Mouse (Mus musculus): ENCODE data around the gene Mettl9. TPM values are rescaled to one million over a fixed set of nuclear protein-coding genes. Genes with fewer than 3 reads are reported as not detected.

Mettl9 gene
- total and polyA plus RNA-seq, 3 experiments, result 33.4 to 80.4 (median 73.3) TPM

- Histone ChIP-seq H3K36me3 (ENCODE audit: control insufficient read depth in 1 of 2, insufficient read depth in 2 of 2, low read length in 2 of 2) (peaks cover 0 to 7% of the 10 kb centered on the region in 2 experiments; a peak in 2 of 4 replicates), H3K27ac (ENCODE audit: control insufficient read depth, low read depth, low read length) (no peak overlapping the region)
- TF ChIP-seq USF1 (IDR thresholded peaks at IDR 0.05; ENCODE audit: low read depth, low read length), result no peak
Measured at GRCm38 (mm10) chr7:121071276-121071675, 37.0 kb downstream of the Mettl9 start.

DNA sequence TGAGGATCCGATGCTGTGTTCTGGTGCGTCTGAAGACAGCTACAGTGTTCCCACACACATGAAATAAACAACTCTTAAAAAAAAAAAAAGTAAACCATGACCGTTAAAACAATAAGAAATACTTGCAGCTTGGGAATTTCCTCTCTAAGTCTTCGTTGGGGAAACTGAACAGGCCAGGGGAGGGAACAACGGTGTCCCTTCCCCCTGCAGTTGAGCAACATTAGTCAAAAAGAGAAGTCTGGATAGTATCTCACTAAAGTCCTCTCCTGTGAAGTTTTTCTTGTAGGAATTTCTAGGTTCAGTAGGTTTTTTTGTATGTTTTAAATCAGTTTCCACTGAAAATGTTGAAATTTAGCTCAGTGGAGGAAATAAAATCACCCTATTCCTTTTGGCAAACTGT, 38.3 kb downstream of the Mettl9 start:
- no peak overlapping the region for H3K9ac ChIP-seq (ENCODE audit: control insufficient read depth, low read depth, low read length, poor library complexity, severe bottlenecking)
- H3K36me3 ChIP-seq (ENCODE audit: control insufficient read depth in 1 of 2, insufficient read depth in 2 of 2, low read length in 2 of 2), result peaks cover 0 to 8% of the 10 kb centered on the region in 2 experiments; a peak in 2 of 4 replicates
- no peaks in the 10 kb centered on the region for H3K9me3 ChIP-seq (replicated peaks; ENCODE audit: insufficient read depth, low read length)
- no peak for TF ChIP-seq MEF2A (IDR thresholded peaks at IDR 0.05; ENCODE audit: extremely low read depth, insufficient replicate concordance, low read depth, low read length, poor library complexity, severe bottlenecking)
- TF ChIP-seq POLR2AphosphoS5 (IDR thresholded peaks at IDR 0.05; ENCODE audit: borderline replicate concordance, low read depth, low read length), result no peak
- no peak for TF ChIP-seq USF1 (IDR thresholded peaks at IDR 0.05; ENCODE audit: low read depth, low read length)
- TF ChIP-seq ZKSCAN1 (IDR thresholded peaks at IDR 0.05; ENCODE audit: low read depth, low read length), result no peak
- TF ChIP-seq BHLHE40 (IDR thresholded peaks at IDR 0.05; ENCODE audit: borderline replicate concordance, low read depth, low read length), result no peak
- TF ChIP-seq TBP (IDR thresholded peaks at IDR 0.05; ENCODE audit: low read depth, low read length), result no peak
- TF ChIP-seq SIN3A (IDR thresholded peaks at IDR 0.05; ENCODE audit: low read length), result no peak
- TF ChIP-seq RAD21 (IDR thresholded peaks at IDR 0.05; ENCODE audit: low read depth, low read length), result no peak
- no peak for TF ChIP-seq POLR2AphosphoS2 (IDR thresholded peaks at IDR 0.05; ENCODE audit: low read length)
- TF ChIP-seq NRF1 (IDR thresholded peaks at IDR 0.05; ENCODE audit: insufficient read depth, low read depth, low read length, poor library complexity, severe bottlenecking), result no peak
- TF ChIP-seq CHD2 (IDR thresholded peaks at IDR 0.05; ENCODE audit: low read length), result no peak
- no peak for TF ChIP-seq ELF1 (IDR thresholded peaks at IDR 0.05; ENCODE audit: low read depth, low read length)
- no peak for TF ChIP-seq ZC3H11A (IDR thresholded peaks at IDR 0.05; ENCODE audit: low read depth, low read length)
- no peak for TF ChIP-seq RCOR1 (IDR thresholded peaks at IDR 0.05; ENCODE audit: low read depth, low read length)
- no peaks in the 10 kb centered on the region for H3K79me2 ChIP-seq (ENCODE audit: control insufficient read depth, insufficient read depth, low read length, poor library complexity)
- no peak overlapping the region for H3K27ac ChIP-seq (ENCODE audit: control insufficient read depth, low read depth, low read length)
- no peaks in the 10 kb centered on the region for H3K4me1 ChIP-seq (ENCODE audit: control insufficient read depth in 1 of 2, insufficient read depth in 2 of 2, low read length in 2 of 2)
- DNase-seq (ENCODE audit: low read depth, low spot score), result no peak
- no peaks in the 10 kb centered on the region for H3K27me3 ChIP-seq (ENCODE audit: control insufficient read depth in 1 of 2, insufficient read depth in 2 of 2, low read length in 2 of 2)
- H3K4me3 ChIP-seq (ENCODE audit: control insufficient read depth in 1 of 2, insufficient read depth in 1 of 2, low read depth in 2 of 2, low read length in 2 of 2), result no peak overlapping the region

More at GRCm38 (mm10) chr7:121071276-121071675, 37.0 kb downstream of the Mettl9 start:
- Histone ChIP-seq H3K9me3 (replicated peaks; ENCODE audit: insufficient read depth, low read length) (no peaks in the 10 kb centered on the region), H3K9ac (ENCODE audit: control insufficient read depth, low read depth, low read length, poor library complexity, severe bottlenecking) (no peak overlapping the region), H3K4me3 (ENCODE audit: control insufficient read depth in 1 of 2, insufficient read depth in 1 of 2, low read depth in 2 of 2, low read length in 2 of 2) (no peak overlapping the region), H3K27me3 (ENCODE audit: control insufficient read depth in 1 of 2, insufficient read depth in 2 of 2, low read length in 2 of 2) (no peaks in the 10 kb centered on the region), H3K4me1 (ENCODE audit: control insufficient read depth in 1 of 2, insufficient read depth in 2 of 2, low read length in 2 of 2) (no peaks in the 10 kb centered on the region), H3K79me2 (ENCODE audit: control insufficient read depth, insufficient read depth, low read length, poor library complexity) (no peaks in the 10 kb centered on the region)
- DNase-seq (ENCODE audit: low read depth, low spot score), result no peak

DNA sequence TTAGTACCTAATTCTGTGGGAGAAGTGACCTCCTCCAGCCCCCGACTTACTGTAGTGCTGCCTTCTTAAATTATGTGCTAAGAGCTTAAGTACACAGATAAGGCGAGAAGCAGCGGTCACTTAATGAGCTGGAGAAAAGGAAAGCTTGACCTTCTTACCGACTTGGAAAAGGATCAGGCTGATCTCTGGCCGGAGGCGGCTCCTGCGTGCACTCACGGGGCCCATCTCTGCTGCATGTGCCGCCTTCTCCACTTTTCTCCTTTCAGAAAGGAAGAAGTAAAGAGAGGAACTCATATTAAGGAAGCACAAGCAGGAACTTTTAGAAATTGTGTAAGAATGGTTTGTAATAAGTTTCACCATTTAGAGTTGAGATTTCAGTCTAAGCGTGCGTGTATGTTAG, 40.0 kb downstream of the Mettl9 start, which contains the start of gene Igsf6:
Gene Igsf6 (minus strand): TSS at position 292 of the 400 bp plus-strand sequence.
- Histone ChIP-seq H3K36me3 (ENCODE audit: control insufficient read depth in 1 of 2, insufficient read depth in 2 of 2, low read length in 2 of 2) (peaks cover 0 to 8% of the 10 kb centered on the region in 2 experiments; a peak in 2 of 4 replicates), H3K27ac (ENCODE audit: control insufficient read depth, low read depth, low read length) (no peak within 1 kb of the TSS), H3K9ac (ENCODE audit: control insufficient read depth, low read depth, low read length, poor library complexity, severe bottlenecking) (no peak within 1 kb of the TSS), H3K4me1 (ENCODE audit: control insufficient read depth in 1 of 2, insufficient read depth in 2 of 2, low read length in 2 of 2) (no peaks in the 10 kb centered on the region), H3K9me3 (replicated peaks; ENCODE audit: insufficient read depth, low read length) (no peaks in the 10 kb centered on the region), H3K79me2 (ENCODE audit: control insufficient read depth, insufficient read depth, low read length, poor library complexity) (no peaks in the 10 kb centered on the region), H3K27me3 (ENCODE audit: control insufficient read depth in 1 of 2, insufficient read depth in 2 of 2, low read length in 2 of 2) (no peaks in the 10 kb centered on the region), H3K4me3 (ENCODE audit: control insufficient read depth in 1 of 2, insufficient read depth in 1 of 2, low read depth in 2 of 2, low read length in 2 of 2) (no peak within 1 kb of the TSS)
- DNase-seq (ENCODE audit: low read depth, low spot score), result no peak
- no peak for TF ChIP-seq POLR2A (IDR thresholded peaks at IDR 0.05; ENCODE audit: control insufficient read depth in 1 of 2, insufficient read depth in 1 of 2, low read depth in 1 of 2, low read length in 2 of 2, poor library complexity in 1 of 2)
- TF ChIP-seq TBP (IDR thresholded peaks at IDR 0.05; ENCODE audit: low read depth, low read length), result no peak
- TF ChIP-seq POLR2AphosphoS2 (IDR thresholded peaks at IDR 0.05; ENCODE audit: low read length), result no peak
- no peak for TF ChIP-seq RAD21 (IDR thresholded peaks at IDR 0.05; ENCODE audit: low read depth, low read length)

All from MEL (cell line).